Mouse (Mus musculus) mouse trophoblast stem cell (cell line): ENCODE measurements around the gene Evx2.

ENCODE experiments used
- in situ Hi-C, 2 experiments: fragments of 300-500 bp; cut with MseI, MboI; formaldehyde crosslinking; loops; 2 replicates in 1 of 2; 3 replicates in 1 of 2; pipeline ENCODE4 v1.15.1; 2025

The Evx2 gene

GRCm38 (mm10) chr2:74647082-74647864, 12.1 kb downstream of the Evx2 start:
- in situ Hi-C loops, result no loop called here

- in situ Hi-C loops, result no loop called here
Observed at GRCm38 (mm10) chr2:74645631-74646030, 13.7 kb downstream of the Evx2 start.

GRCm38 (mm10) chr2:74642431-74642830, 16.9 kb downstream of the Evx2 start:
- in situ Hi-C loops, result no loop called here

GRCm38 (mm10) chr2:74635412-74635811, 23.9 kb downstream of the Evx2 start:
- in situ Hi-C loops, result no loop called here

GRCm38 (mm10) chr2:74620368-74620767, 39.0 kb downstream of the Evx2 start:
- in situ Hi-C loops, result no loop called here

- in situ Hi-C loops, result no loop called here
Observed at GRCm38 (mm10) chr2:74619676-74620246, 39.6 kb downstream of the Evx2 start.

- in situ Hi-C loops, result no loop called here
Observed at GRCm38 (mm10) chr2:74617706-74618105, 41.7 kb downstream of the Evx2 start.

GRCm38 (mm10) chr2:74611406-74611805, 48.0 kb downstream of the Evx2 start:
- in situ Hi-C loops, result no loop called here

GRCm38 (mm10) chr2:74609350-74609749, 50.0 kb downstream of the Evx2 start:
- in situ Hi-C loops, result no loop called here

- in situ Hi-C loops, result no loop called here
Observed at GRCm38 (mm10) chr2:74606087-74606760, 53.1 kb downstream of the Evx2 start.

GRCm38 (mm10) chr2:74604011-74604410, 55.3 kb downstream of the Evx2 start:
- in situ Hi-C loops, result no loop called here
